Mouse (Mus musculus) intestine, embryonic 14.5 days (tissue): ENCODE data around the gene Fcmr. TPM values are rescaled to one million over a fixed set of nuclear protein-coding genes. Genes with fewer than 3 reads are reported as not detected.

ENCODE experiments used
- ATAC-seq: fragments of 200-750 bp; cut with Nextera tagmentation; replicated peaks from 2 replicates; pipeline ENCODE4 v1.8.0; 2017; ENCODE audit warnings: low read depth, moderate number of reproducible peaks, moderate TSS enrichment, moderate library complexity; ENCODE audit not compliant: low FRiP score, low TSS enrichment
- DNase-seq: peaks from one replicate; pipeline ENCODE4 v3.0.0-alpha.2; 2018; ENCODE audit warnings: low spot score
- H3K27ac ChIP-seq: fragments of 300-500 bp; sonication (generic); 2 replicates; pipeline ENCODE4 v1.5.1; 2014; ENCODE audit warnings: low read depth, mild to moderate bottlenecking, control low read depth
- H3K27me3 ChIP-seq: fragments of 300-500 bp; sonication (generic); replicated peaks from 2 replicates; pipeline ENCODE4 v1.6.1; 2014; ENCODE audit warnings: low read length, control low read depth; ENCODE audit not compliant: control insufficient read depth, insufficient read depth
- H3K36me3 ChIP-seq: fragments of 300-500 bp; sonication (generic); 2 replicates; pipeline ENCODE4 v1.6.1; 2014; ENCODE audit warnings: low read length, control low read depth; ENCODE audit not compliant: control insufficient read depth, insufficient read depth
- H3K4me1 ChIP-seq: fragments of 300-500 bp; sonication (generic); replicated peaks from 2 replicates; pipeline ENCODE4 v1.6.1; 2014; ENCODE audit warnings: low read length, control low read depth, mixed read lengths; ENCODE audit not compliant: control insufficient read depth, insufficient read depth
- H3K4me2 ChIP-seq: fragments of 300-500 bp; sonication (generic); 2 replicates; pipeline ENCODE4 v1.6.1; 2014; ENCODE audit warnings: low read length
- H3K4me3 ChIP-seq: fragments of 300-500 bp; sonication (generic); 2 replicates; pipeline ENCODE4 v1.5.1; 2014; ENCODE audit warnings: low read depth, low read length, control low read depth, mixed read lengths
- H3K9ac ChIP-seq: fragments of 300-500 bp; sonication (generic); 2 replicates; pipeline ENCODE4 v1.6.1; 2014; ENCODE audit warnings: mild to moderate bottlenecking, low read length
- H3K9me3 ChIP-seq: fragments of 300-500 bp; sonication (generic); 2 replicates; pipeline ENCODE4 v1.6.1; 2016; ENCODE audit warnings: low read length, control low read depth; ENCODE audit not compliant: control insufficient read depth
- WGBS: fragments of 180-500 bp; shearing (Covaris S2); extraction: QIAGEN DNeasy Blood & Tissue Kit; methylation state at CpG from one replicate; pipeline ENCODE4 v1.1.7; 2014; 5-methylcytosine and 5-hydroxymethylcytosine counted together
- polyA plus RNA-seq: library from polyadenylated mRNA; unstranded; fragments of >200 nt; fragmentation: Nextera tagmentation; extraction: Ambion mirVana; gene quantifications from 2 replicates; pipeline ENCODE4 v1.2.1, GENCODE M21; 2014

Gene Fcmr
- polyA plus RNA-seq, 1 experiment from 2014 or later = 5.2 TPM

DNA sequence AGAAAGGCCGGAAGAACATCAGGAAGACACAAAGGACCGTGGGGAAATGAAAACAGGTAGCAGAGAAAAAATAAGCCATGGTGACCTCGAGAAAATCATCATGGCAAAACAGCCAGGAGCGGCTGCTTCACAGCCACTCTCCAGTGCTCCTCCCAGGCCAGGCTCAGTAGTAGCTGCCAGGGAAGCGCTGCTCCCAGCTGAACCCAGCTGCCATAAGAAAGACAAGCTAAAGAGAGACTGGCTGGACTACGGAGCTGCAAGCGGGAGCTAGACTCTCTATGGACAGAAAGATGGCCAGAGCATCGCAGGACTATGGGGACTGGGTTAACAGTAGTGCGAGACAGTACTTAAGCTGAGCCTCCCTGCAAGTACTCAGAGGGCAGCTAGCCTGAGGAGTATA lies 10.7 kb upstream of the Fcmr start:
- Histone ChIP-seq H3K4me2 (no peak overlapping the region), H3K4me3 (no peak overlapping the region), H3K9me3 (no peaks in the 10 kb centered on the region), H3K9ac (no peak overlapping the region), H3K27ac (no peak overlapping the region), H3K36me3 (no peaks in the 10 kb centered on the region), H3K27me3 (no peaks in the 10 kb centered on the region), H3K4me1 (no peaks in the 10 kb centered on the region)
- 80% methylated on average over 9 of the region's 9 CpGs for WGBS
- DNase-seq = no peak
- no peak for ATAC-seq

DNA sequence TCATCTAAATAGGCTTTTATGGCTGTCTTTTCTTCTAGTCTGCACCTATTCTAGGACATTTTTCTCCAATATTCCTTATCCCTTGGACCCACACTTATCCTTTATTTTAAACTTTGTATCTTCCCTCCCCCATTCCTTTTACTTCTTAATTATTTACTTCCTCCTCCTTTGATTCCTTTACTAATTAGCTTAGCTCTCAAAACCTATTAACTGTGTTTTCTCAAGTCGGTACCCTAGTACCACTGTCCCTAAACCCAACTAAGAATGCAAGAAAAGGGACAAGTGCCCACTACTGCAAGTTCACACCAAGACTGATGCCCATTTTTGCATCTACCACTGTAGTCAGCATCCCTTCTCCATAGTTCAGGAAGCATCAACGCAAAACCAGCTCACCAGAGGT lies 9.7 kb upstream of the Fcmr start:
- 79% methylated on average over 2 of the region's 2 CpGs for WGBS
- Histone ChIP-seq H3K27ac (no peak overlapping the region), H3K9me3 (no peaks in the 10 kb centered on the region), H3K4me2 (no peak overlapping the region), H3K27me3 (no peaks in the 10 kb centered on the region), H3K4me3 (no peak overlapping the region), H3K9ac (no peak overlapping the region), H3K36me3 (no peaks in the 10 kb centered on the region), H3K4me1 (no peaks in the 10 kb centered on the region)
- DNase-seq = no peak
- ATAC-seq = no peak

DNA sequence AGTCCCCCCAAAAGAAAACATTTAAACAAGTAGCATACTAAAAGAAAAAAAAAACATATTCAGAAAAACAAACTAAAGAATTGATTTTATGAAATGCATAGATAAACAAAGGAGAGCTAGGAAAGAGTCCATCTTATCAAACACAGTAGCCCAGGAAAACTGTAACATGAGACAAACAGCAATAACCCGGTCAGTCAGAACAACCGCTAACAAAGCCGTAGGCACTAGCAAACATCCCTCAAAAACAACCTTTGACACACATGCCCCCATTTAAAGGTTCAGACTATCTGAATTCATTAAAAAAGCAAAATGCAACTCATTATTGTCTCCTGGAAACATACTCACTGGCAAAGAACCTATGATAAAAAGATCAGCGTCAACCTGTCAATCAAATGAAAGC lies 8.0 kb upstream of the Fcmr start:
- Histone ChIP-seq H3K4me1 (no peaks in the 10 kb centered on the region), H3K9me3 (no peaks in the 10 kb centered on the region), H3K36me3 (no peaks in the 10 kb centered on the region), H3K27me3 (no peaks in the 10 kb centered on the region), H3K4me3 (no peak overlapping the region), H3K27ac (no peak overlapping the region), H3K4me2 (no peak overlapping the region), H3K9ac (no peak overlapping the region)
- DNase-seq (no peak), ATAC-seq (no peak)
- 80% methylated on average over 4 of the region's 4 CpGs for WGBS

DNA sequence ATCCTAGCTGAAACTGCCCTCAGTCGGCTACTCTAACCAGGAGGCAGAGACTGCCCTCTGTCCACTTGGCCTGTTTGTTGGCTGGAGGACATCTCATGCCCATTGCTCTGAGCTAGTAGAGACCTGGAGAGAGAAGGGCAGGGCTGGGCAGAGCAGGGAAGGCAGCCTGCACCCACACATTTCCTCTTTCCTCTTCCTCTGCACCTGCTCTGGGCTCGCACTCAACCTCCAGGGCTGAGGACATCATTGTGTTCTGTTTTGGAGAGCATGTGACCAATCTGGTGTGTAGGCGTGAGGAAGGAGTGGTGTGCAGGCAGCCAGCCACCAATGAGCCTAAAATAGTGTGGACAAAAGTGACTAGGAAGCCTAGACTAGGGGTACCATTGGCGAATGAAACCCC lies 1.2 kb upstream of the Fcmr start:
- DNase-seq = no peak
- Histone ChIP-seq H3K9me3 (no peaks in the 10 kb centered on the region), H3K36me3 (no peaks in the 10 kb centered on the region), H3K4me2 (no peak overlapping the region), H3K4me3 (no peak overlapping the region), H3K27ac (no peak overlapping the region), H3K4me1 (no peaks in the 10 kb centered on the region), H3K9ac (no peak overlapping the region), H3K27me3 (no peaks in the 10 kb centered on the region)
- no peak for ATAC-seq
- 85% methylated on average over 4 of the region's 4 CpGs for WGBS

DNA sequence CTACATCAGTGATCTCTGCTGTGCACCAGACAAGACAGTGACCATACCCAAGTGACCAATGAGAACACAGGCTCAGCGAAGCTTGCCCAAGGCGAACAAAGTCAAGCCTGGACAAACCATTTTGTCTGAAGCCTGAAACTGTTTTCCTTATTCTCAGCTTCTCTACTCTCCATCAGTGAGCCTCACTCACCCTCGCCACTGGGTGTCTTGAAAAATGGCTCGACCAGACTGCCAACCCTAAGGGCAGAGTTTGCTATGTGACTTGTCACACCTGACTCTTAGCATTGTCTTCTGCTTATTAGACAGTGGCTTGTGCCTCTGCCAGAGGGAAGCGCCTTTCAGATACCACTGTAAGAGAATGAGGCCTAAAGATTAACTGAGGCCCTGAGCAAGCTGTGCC lies 728 bp upstream of the Fcmr start:
- no peaks in the 10 kb centered on the region for H3K9me3 ChIP-seq
- H3K36me3 ChIP-seq = no peaks in the 10 kb centered on the region
- DNase-seq (no peak), ATAC-seq (no peak)
- H3K9ac ChIP-seq = no peak overlapping the region
- no peak overlapping the region for H3K4me2 ChIP-seq
- no peaks in the 10 kb centered on the region for H3K4me1 ChIP-seq
- no peak overlapping the region for H3K4me3 ChIP-seq
- no peak overlapping the region for H3K27ac ChIP-seq
- WGBS = 92% methylated on average over 5 of the region's 5 CpGs
- no peaks in the 10 kb centered on the region for H3K27me3 ChIP-seq

DNA sequence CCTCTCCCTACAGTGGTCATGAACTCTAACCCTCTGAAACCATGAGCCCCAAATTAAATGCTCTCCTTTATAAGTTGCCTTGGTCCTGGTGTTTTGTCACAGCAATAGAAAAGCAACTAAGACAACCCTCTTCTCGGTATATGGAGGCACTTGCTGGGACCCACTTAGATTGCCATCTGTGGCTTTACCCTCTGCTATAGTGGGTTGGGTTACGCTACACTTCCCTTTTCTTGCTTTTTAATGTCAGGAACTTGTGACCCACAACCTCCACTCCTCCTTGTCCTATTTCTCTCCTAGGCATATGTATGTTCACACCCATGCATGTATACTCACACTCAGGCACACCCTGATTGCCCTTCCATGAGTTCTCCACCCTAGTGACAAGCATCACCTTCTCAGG lies 7.4 kb downstream of the Fcmr start:
- WGBS = 96% methylated on average over 2 of the region's 2 CpGs
- H3K36me3 ChIP-seq = no peaks in the 10 kb centered on the region
- H3K9ac ChIP-seq = no peak overlapping the region
- peaks cover 8% of the 10 kb centered on the region; the same call in 1 of the 2 replicates for H3K27me3 ChIP-seq
- ATAC-seq = no peak
- H3K4me1 ChIP-seq = no peaks in the 10 kb centered on the region
- no peak overlapping the region for H3K4me2 ChIP-seq
- H3K4me3 ChIP-seq = no peak overlapping the region
- H3K27ac ChIP-seq = no peak overlapping the region
- H3K9me3 ChIP-seq = no peaks in the 10 kb centered on the region
- DNase-seq = no peak

DNA sequence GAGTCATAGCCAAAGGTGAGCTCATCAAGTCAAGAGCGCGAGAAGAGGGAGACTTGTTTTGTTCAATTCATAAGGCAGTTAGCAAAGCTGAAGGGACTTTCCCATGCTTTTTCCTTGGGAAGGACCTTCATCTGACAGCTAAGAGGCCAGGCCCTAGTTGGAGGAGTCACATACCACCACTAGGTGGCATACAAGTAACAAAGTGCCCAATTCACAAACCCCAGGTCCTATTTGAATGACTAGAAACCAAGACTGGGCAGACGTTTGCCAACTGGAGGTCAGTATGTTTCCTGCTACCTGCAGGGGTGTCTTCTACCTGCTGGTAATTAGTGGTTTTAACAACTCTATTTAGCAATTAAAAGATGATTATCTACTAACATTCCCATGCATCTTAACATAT lies 9.7 kb downstream of the Fcmr start:
- Histone ChIP-seq H3K4me1 (no peaks in the 10 kb centered on the region), H3K27me3 (peaks cover 9% of the 10 kb centered on the region; the same call in 1 of the 2 replicates), H3K9ac (no peak overlapping the region), H3K9me3 (no peaks in the 10 kb centered on the region), H3K4me2 (no peak overlapping the region), H3K36me3 (no peaks in the 10 kb centered on the region), H3K4me3 (no peak overlapping the region), H3K27ac (no peak overlapping the region)
- DNase-seq (peak; percentile 59), ATAC-seq (0 out of 2 replicates have a peak, but pooled peaks have one; percentile 51)
- WGBS = 52% methylated on average over 3 of the region's 3 CpGs

DNA sequence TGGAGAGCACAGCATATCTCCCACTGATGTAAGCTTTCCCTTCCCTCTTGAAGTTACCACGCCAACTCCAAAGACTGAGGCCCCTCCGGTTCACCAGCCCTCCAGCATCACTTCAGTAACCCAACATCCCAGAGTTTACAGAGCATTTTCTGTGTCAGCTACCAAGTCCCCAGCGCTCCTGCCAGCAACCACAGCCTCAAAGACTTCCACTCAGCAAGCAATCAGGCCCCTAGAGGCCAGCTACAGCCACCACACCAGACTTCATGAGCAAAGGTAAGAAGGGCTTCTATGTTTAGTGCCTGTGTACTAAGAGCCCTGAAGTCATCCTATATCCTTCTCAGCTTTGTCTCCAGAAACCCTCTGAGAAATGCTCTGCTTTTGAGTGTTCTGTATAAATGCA lies 10.4 kb downstream of the Fcmr start:
- DNase-seq = no peak
- 83% methylated on average over 3 of the region's 3 CpGs for WGBS
- H3K27me3 ChIP-seq = peaks cover 9% of the 10 kb centered on the region; the same call in 1 of the 2 replicates

DNA sequence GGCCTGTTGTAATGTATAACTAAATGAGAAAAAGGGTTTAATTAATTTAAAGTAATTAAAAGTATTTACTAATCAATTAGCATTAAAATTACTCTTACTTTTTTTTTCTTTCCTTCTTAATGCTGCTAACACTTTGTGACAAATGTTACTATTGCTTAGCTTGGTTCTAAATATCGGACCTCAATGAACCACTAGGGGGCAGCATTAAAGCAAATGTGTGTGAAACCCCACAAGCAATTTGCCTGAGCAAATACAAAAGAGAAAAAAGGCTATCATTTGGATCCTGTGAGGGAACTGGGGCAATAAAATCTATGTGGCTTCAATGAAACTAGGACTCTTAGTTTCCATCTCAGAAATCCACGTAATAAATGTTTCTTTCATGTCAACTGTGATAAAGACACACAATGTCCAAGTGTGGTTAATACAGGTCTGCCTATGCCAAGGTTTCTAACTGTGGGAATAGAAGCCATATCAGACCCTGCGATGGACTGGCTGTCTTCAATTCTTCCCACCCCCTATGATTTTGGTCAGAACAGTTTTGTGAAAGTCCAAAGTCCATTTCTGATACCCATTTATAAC lies 11.6 kb downstream of the Fcmr start:
- ATAC-seq (no peak), DNase-seq (no peak)
- Histone ChIP-seq H3K27ac (no peak overlapping the region), H3K27me3 (peaks cover 9% of the 10 kb centered on the region; the same call in 1 of the 2 replicates), H3K9ac (no peak overlapping the region), H3K9me3 (no peaks in the 10 kb centered on the region), H3K4me2 (no peak overlapping the region), H3K36me3 (no peaks in the 10 kb centered on the region), H3K4me3 (no peak overlapping the region), H3K4me1 (no peaks in the 10 kb centered on the region)
- 17% methylated on average over 3 of the region's 3 CpGs for WGBS

More for the DNA sequence above, 10.4 kb downstream of the Fcmr start:
- Histone ChIP-seq H3K27ac (no peak overlapping the region), H3K9ac (no peak overlapping the region), H3K36me3 (no peaks in the 10 kb centered on the region), H3K4me3 (no peak overlapping the region), H3K4me1 (no peaks in the 10 kb centered on the region), H3K9me3 (no peaks in the 10 kb centered on the region), H3K4me2 (no peak overlapping the region)
- no peak for ATAC-seq
